Mouse (Mus musculus): ENCODE data around the gene Ttc22.

- TF ChIP-seq CTCF (IDR thresholded peaks at IDR 0.05; ENCODE audit: low read depth, low read length), result no peak
- TF ChIP-seq POLR2A (IDR thresholded peaks at IDR 0.05; ENCODE audit: extremely low read depth, insufficient read depth, low read length), result 0 out of 2 replicates have a peak, but pooled peaks have one; percentile 46
Measured at GRCm38 (mm10) chr4:106650833-106651527, 28.7 kb downstream of the Ttc22 start, which contains the start of gene Pars2.
